Mouse (Mus musculus) lung, adult 2 months (tissue): ENCODE data around the gene Rpl9-ps1.

ENCODE experiments used
- CTCF ChIP-seq: fragments of 200-500 bp; IDR thresholded peaks from 2 replicates; pipeline ENCODE4 v1.5.1; 2011; ENCODE audit warnings: mild to moderate bottlenecking, low read length, control low read depth; ENCODE audit not compliant: insufficient read depth
- POLR2A ChIP-seq: fragments of 200-500 bp; IDR thresholded peaks from 2 replicates; pipeline ENCODE4 v1.6.1; 2011; ENCODE audit warnings: low read depth, mild to moderate bottlenecking, control low read depth, low read length, borderline replicate concordance; ENCODE audit errors: extremely low read depth

DNA sequence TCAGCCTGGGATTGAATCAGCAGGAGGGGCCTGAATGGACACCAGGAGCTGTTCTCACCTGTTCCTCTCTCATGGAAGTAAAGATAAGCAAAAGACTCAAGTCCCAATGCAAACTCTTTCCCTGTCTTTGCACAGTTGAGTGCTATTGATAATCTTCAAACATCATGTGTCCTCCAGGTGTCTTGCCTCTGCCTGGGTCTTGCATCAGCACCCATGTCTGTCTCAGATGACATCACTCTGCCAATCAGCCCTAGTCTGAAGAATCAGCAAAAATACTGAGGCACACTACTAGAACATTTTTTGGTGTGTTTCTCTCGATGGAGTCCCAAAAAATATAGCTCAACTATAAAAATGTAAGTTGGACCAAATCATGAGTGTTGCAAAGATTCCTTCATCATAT is 46.6 kb upstream of the Rpl9-ps1 start:
- TF ChIP-seq CTCF (no peak), POLR2A (no peak)
